Mouse (Mus musculus) hindbrain, embryonic 10.5 days (tissue): ENCODE results near the gene St8sia1. TPM values are rescaled to one million over a fixed set of nuclear protein-coding genes. Genes with fewer than 3 reads are reported as not detected.

Experiments used
- DNase-seq: peaks from one replicate; pipeline ENCODE4 v3.0.0-alpha.2; 2017; ENCODE audit warnings: low spot score
- H3K27ac ChIP-seq: fragments of 300-500 bp; sonication (generic); 2 replicates; pipeline ENCODE4 v1.5.1; 2016; ENCODE audit warnings: mild to moderate bottlenecking, moderate library complexity
- H3K27me3 ChIP-seq: fragments of 300-500 bp; sonication (generic); 2 replicates; pipeline ENCODE4 v1.6.1; 2016; ENCODE audit warnings: mild to moderate bottlenecking; ENCODE audit not compliant: poor library complexity, insufficient read depth, severe bottlenecking
- H3K36me3 ChIP-seq: fragments of 300-500 bp; sonication (generic); 2 replicates; pipeline ENCODE4 v1.6.1; 2016; ENCODE audit warnings: mild to moderate bottlenecking, moderate library complexity
- H3K4me1 ChIP-seq: fragments of 300-500 bp; sonication (generic); replicated peaks from 2 replicates; pipeline ENCODE4 v1.6.1; 2016; ENCODE audit warnings: mild to moderate bottlenecking
- H3K4me3 ChIP-seq: fragments of 300-500 bp; sonication (generic); 2 replicates; pipeline ENCODE4 v1.5.1; 2016; ENCODE audit warnings: mild to moderate bottlenecking, moderate library complexity
- H3K9me3 ChIP-seq: fragments of 300-500 bp; sonication (generic); 2 replicates; pipeline ENCODE4 v1.6.1; 2016; ENCODE audit warnings: mild to moderate bottlenecking, moderate library complexity
- WGBS: fragments of 180-500 bp; shearing (Covaris S2); methylation state at CpG from one replicate; pipeline ENCODE4 v1.1.7; 2016; 5-methylcytosine and 5-hydroxymethylcytosine counted together
- polyA plus RNA-seq: library from polyadenylated mRNA; unstranded; fragments of >200 nt; fragmentation: Nextera tagmentation; extraction: Ambion mirVana; gene quantifications from 2 replicates; pipeline ENCODE4 v1.2.1, GENCODE M21; 2016

The St8sia1 gene
- polyA plus RNA-seq, 1 experiment from 2014 or later, result 5.4 TPM

DNA sequence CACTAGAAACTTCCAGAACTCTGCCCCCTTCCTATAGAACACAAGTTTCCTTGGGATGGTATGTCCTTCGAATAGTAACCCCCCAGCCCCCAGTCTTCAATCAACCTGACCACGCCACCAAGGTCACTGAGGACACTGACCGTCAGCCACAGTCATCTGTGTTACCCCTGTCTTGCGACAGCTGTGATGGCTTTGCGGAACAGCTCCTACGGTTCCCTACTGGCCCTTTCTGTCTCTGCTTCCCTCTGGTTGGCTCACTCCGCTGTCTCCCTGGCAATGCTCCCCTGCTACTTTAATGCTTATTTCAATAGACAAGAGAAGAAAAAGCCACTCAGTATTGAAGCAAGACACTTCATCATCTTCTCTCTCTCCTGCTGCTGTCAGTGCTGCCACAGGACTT is 170.8 kb downstream of the St8sia1 start:
- WGBS, result 23% methylated on average over 7 of the region's 7 CpGs
- no peaks in the 10 kb centered on the region for H3K36me3 ChIP-seq
- H3K4me3 ChIP-seq, result no peak overlapping the region
- H3K9me3 ChIP-seq, result no peaks in the 10 kb centered on the region
- H3K4me1 ChIP-seq, result peaks cover 32% of the 10 kb centered on the region
- peak; percentile 45 for DNase-seq
- no peaks in the 10 kb centered on the region; the same call in 1 of the 2 replicates for H3K27me3 ChIP-seq
- 0 out of 2 replicates have a peak overlapping the region, but pooled peaks have one; percentile 45 for H3K27ac ChIP-seq

DNA sequence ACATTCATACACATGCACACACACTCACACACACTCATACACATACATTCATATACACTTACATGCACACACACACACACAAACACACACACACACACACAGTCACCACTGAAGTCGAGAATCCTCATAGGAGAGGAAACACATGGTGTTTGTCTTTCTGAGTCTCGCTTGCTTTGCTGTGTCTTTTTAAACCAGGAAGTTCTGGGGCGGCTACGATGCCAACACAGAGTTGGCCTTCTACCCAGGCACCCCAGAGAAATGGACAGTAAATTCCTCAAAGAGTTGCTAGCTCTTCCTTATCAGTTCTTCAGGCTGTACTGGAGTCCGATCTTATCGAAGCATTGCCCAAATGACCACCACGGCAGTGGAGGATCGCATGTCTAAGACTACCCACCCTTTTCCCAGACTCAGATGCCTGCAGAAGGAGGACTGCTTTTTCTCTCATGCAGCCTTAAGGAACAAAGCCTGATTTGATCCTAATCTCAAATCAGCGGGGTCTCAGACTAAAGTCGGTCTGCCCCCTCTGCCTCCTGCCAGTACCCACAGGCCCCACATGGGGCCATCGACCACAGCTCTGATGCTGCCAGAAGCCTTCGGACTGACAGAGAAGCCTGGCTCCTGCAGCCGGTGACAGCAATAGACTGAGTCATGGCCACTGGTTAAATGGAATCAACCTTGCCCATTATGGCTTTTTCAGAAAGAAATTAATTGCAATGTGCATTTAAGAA is 171.8 kb downstream of the St8sia1 start:
- Histone ChIP-seq H3K4me3 (no peak overlapping the region), H3K27ac (peak overlapping the region; percentile 69; the same call in 1 of the 2 replicates), H3K36me3 (no peaks in the 10 kb centered on the region), H3K4me1 (peaks cover 24% of the 10 kb centered on the region), H3K27me3 (no peaks in the 10 kb centered on the region; the same call in 1 of the 2 replicates), H3K9me3 (no peaks in the 10 kb centered on the region)
- peak; percentile 18 for DNase-seq
- 49% methylated on average over 13 of the region's 13 CpGs for WGBS

DNA sequence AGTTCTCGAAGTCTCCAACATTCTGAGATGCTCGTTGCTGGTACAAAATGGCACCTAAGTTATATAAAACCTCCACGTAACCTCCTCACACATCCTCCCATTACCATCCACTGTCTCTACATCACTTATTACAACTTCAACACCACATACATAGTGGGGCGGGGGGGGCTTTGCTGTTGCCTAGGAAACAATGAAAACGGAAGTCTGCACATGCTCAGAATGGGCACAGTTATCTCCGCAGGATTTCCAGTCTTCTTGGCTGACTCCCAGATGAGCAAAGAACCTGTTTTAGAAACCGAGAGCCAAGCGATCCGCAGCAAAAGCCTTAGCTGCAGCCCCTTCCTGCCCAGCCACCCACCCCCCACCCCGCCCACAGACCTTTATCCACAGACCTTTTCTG is 174.5 kb downstream of the St8sia1 start:
- Histone ChIP-seq H3K27ac (no peak overlapping the region), H3K4me3 (no peak overlapping the region), H3K27me3 (no peaks in the 10 kb centered on the region; the same call in 1 of the 2 replicates), H3K9me3 (no peaks in the 10 kb centered on the region), H3K36me3 (no peaks in the 10 kb centered on the region), H3K4me1 (peaks cover 20% of the 10 kb centered on the region)
- 89% methylated on average over 10 of the region's 10 CpGs for WGBS
- DNase-seq, result no peak

DNA sequence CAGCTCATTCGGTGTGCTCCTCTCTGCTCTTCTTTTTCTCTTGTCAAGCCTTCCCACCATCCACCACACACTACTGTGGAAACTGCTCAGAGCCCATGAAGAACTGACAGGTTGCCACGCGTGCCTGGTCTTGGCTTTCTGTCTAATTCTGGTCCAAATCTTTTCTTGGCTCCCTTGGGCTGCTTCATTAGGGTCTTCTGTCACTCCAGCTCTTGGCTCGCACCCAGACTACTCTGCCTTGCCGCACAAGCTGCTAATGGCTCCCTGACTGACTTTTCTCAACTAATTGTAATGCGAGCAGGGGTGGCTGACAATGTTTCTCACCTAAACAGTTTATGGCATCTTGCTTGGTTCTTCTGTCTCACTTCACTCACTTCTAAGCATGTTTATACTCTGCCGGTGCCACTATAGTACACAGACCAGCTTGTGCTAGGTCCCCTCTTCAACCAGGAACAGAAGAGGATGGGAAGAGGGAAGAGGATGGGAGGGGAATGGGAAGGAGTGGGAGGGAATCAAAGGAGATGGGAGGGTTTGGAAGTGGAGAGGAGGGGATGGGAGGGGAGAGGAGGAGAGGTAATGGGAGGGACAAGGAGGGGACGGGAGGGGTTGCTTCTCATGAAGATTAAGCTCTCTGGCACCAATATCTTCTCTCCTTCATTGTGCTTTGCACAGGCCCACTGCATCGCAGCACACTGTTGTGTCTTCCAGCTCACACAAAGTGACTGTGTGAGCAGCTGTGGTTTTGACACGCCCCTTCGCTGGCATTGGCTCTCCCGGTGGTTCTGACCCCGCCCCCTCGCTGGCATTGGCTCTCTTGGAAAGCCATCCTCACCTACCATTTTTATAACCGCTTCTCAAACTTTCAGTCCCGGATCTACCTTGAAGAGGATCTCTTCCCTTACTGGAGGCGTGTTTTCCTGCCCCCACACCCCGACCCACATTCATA is 175.9 kb downstream of the St8sia1 start:
- Histone ChIP-seq H3K27me3 (no peaks in the 10 kb centered on the region; the same call in 1 of the 2 replicates), H3K36me3 (no peaks in the 10 kb centered on the region), H3K4me1 (peaks cover 13% of the 10 kb centered on the region), H3K9me3 (no peaks in the 10 kb centered on the region), H3K4me3 (no peak overlapping the region), H3K27ac (no peak overlapping the region; the same call in 1 of the 2 replicates)
- no peak for DNase-seq
- WGBS, result 60% methylated on average over 18 of the region's 18 CpGs

GRCm38 (mm10) chr6:142786106-142786505 is 178.1 kb downstream of the St8sia1 start:
- no peak for DNase-seq
- Histone ChIP-seq H3K27ac (no peak overlapping the region), H3K4me3 (no peak overlapping the region), H3K36me3 (no peaks in the 10 kb centered on the region), H3K9me3 (no peaks in the 10 kb centered on the region), H3K27me3 (no peaks in the 10 kb centered on the region), H3K4me1 (no peaks in the 10 kb centered on the region)
- 88% methylated on average over 21 of the region's 21 CpGs for WGBS

DNA sequence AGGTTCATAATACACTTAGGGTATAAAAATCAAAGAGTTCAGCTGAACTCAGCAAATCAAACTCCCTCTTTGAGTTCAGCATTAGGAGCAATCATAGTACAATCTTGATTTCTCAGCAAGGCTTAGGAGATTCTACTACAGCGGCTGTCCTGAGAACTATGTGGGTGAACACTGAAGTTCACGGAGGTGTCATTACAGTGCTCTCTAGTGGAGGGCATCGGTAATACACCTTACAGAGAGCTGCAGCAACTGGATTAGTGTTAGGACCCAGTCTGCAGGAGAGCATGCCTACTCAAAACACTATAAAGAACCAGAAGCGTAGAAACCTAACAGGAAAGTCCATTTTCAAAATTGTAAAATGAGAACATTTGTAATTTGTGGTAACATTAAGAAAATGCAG is 178.9 kb downstream of the St8sia1 start:
- H3K27ac ChIP-seq, result no peak overlapping the region
- no peaks in the 10 kb centered on the region for H3K27me3 ChIP-seq
- H3K9me3 ChIP-seq, result no peaks in the 10 kb centered on the region
- peak; percentile 48 for DNase-seq
- no peak overlapping the region for H3K4me3 ChIP-seq
- no peaks in the 10 kb centered on the region for H3K36me3 ChIP-seq
- 34% methylated on average over 4 of the region's 4 CpGs for whole genome bisulfite sequencing
- H3K4me1 ChIP-seq, result 0 out of 2 replicates have a peak, but pooled peaks cover under 1% of the 10 kb centered on the region

- Histone ChIP-seq H3K9me3 (no peaks in the 10 kb centered on the region), H3K4me3 (no peak overlapping the region), H3K27me3 (no peaks in the 10 kb centered on the region), H3K4me1 (peaks cover 10% of the 10 kb centered on the region; the same call in 1 of the 2 replicates), H3K27ac (no peak overlapping the region), H3K36me3 (no peaks in the 10 kb centered on the region)
- WGBS, result 85% methylated on average over 7 of the region's 7 CpGs
- no peak for DNase-seq
Observed at GRCm38 (mm10) chr6:142781286-142781685, 183.0 kb downstream of the St8sia1 start.

DNA sequence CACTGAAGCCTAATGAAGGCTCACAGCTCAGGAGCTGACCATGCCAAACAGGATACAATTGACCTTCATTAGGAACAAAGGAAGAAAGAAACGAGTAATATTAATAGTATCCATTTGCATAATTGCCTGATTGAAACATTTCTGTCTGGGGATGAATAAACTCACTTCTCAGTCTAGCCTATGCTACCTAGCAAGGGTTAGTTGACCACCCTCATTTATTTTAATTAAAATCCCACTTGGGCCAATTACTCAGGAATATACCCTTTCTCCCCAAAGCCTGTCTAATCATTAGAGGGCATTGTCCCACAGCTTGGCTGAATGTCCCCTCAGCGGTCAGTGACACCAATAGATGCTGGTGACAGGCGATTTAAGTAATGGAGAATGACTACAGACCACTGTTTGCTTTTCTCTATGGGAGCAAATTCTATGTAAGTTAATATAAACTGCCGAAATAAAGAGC is 183.6 kb downstream of the St8sia1 start:
- Histone ChIP-seq H3K27me3 (no peaks in the 10 kb centered on the region), H3K27ac (peak overlapping the region; percentile 10; the same call in 1 of the 2 replicates), H3K9me3 (no peaks in the 10 kb centered on the region), H3K4me3 (no peak overlapping the region), H3K36me3 (no peaks in the 10 kb centered on the region), H3K4me1 (peaks cover 12% of the 10 kb centered on the region; the same call in 1 of the 2 replicates)
- WGBS, result 73% methylated on average over 4 of the region's 4 CpGs
- no peak for DNase-seq

DNA sequence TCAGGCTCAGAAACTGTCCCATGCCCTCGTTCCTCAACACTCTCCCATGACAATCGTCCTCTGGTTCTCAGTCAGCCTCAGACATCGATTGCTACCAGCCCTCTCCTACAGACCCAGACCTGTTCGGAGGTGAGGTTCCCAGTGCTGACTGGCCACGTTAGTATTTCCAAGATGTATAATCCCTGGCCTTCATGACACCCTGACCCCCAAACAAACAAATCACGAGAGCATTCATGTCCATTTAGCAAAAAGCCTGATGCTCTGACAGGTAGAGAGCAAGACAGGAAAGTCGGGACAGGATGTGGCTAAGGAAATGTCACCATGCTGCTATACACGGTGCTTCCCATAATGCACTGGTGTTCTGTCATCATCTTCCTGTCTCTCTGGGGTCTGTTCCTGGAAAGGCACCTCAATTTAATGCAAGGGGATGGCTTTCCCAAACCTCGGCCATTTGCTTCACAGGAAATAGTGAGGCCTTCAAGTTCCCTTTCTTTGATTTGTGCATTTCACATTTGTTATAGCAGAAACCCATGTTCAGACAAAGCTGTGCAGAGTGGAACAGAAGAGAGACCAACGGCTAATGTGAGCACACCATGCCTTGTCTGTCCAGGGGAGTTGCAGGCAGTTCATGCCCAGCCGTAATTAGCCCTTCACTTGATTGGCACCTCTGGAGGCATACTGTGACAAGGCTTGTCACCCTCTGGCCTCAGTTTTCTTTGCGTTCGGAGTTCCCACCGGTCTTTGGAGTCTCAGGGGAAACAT is 184.3 kb downstream of the St8sia1 start:
- Histone ChIP-seq H3K27me3 (no peaks in the 10 kb centered on the region), H3K4me3 (no peak overlapping the region), H3K9me3 (no peaks in the 10 kb centered on the region), H3K36me3 (peaks cover 3% of the 10 kb centered on the region), H3K27ac (peak overlapping the region; percentile 10; the same call in 1 of the 2 replicates), H3K4me1 (peaks cover 12% of the 10 kb centered on the region; the same call in 1 of the 2 replicates)
- 70% methylated on average over 14 of the region's 14 CpGs for WGBS
- no peak for DNase-seq

DNA sequence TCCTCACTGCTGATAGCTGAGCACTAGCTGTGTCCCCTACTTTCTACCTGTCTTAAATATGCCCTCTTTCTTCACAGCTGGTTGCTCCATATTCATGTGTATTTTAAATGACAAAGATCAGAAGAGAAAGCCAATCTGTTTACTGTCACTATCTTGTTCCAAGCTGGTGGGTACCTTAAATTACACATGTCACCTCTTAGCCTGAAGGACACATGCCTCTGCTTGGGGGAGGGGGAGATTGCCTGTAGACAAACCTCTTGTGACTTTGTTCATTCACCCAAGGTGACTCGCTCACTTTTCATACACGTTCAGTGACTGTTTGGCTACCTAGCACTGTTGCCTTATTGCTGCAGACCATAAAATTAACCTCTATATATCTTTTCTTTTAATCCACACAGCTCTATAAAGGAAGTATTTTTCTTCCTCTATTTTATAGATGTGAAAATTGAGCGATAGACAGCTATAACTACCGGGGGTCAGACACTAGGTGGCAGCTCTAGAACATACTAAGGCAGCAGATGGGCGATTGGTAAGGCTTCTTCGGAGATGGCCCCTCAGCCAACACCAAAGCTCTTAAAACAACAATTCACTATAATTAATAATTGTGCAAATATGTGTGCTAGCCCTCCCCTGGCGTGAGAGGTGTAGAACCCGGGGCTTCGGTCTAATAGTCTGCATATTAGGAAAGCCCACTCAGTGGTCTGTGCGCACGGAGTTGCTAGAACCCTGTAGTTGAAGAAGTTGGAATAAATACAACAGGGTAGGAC is 185.0 kb downstream of the St8sia1 start:
- H3K27ac ChIP-seq, result peak overlapping the region; percentile 10; the same call in 1 of the 2 replicates
- peak; percentile 38 for DNase-seq
- H3K4me1 ChIP-seq, result peaks cover 12% of the 10 kb centered on the region; the same call in 1 of the 2 replicates

DNA sequence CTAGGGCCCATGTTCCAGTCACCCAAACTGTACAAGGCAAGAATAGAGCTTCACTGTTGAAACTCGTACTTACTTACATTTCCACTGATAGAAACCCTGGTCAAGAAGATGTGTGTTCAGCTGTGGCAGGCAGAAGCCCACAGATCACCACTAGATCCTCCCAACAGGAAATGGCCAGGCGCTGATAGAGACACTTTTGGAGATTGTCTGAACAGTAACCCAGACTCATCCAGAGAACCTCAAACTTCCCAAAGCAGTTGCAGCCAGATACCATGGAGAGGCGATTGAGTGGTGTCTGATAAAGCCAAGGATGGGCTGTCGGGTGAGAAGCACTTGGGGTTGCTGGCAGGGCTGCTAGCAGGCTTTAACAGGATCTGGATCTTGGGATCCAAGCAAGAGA is 187.3 kb downstream of the St8sia1 start:
- Histone ChIP-seq H3K4me1 (peaks cover 12% of the 10 kb centered on the region; the same call in 1 of the 2 replicates), H3K27me3 (no peaks in the 10 kb centered on the region), H3K4me3 (no peak overlapping the region), H3K27ac (no peak overlapping the region), H3K36me3 (peaks cover 33% of the 10 kb centered on the region), H3K9me3 (no peaks in the 10 kb centered on the region)
- no peak for DNase-seq
- WGBS, result 87% methylated on average over 4 of the region's 4 CpGs

More for the DNA sequence above, 185.0 kb downstream of the St8sia1 start:
- 60% methylated on average over 11 of the region's 11 CpGs for WGBS
- H3K27me3 ChIP-seq, result no peaks in the 10 kb centered on the region
- H3K9me3 ChIP-seq, result no peaks in the 10 kb centered on the region
- peaks cover 11% of the 10 kb centered on the region for H3K36me3 ChIP-seq
- H3K4me3 ChIP-seq, result no peak overlapping the region
